Mouse (Mus musculus) heart, adult 2 months (tissue): ENCODE data around the gene Col5a2.

Experiments
- CTCF ChIP-seq: fragments of 200-600 bp; IDR thresholded peaks from 2 replicates; pipeline ENCODE4 v1.8.1; 2022; ENCODE audit warnings: antibody characterized with exemption, mild to moderate bottlenecking, moderate library complexity
- EP300 ChIP-seq: fragments of 200-500 bp; IDR thresholded peaks from 2 replicates; pipeline ENCODE4 v1.6.1; 2011; ENCODE audit warnings: low read depth, low read length, control low read depth; ENCODE audit not compliant: insufficient read depth
- POLR2A ChIP-seq: fragments of 200-500 bp; IDR thresholded peaks from 2 replicates; pipeline ENCODE4 v1.6.1; 2011; ENCODE audit warnings: mild to moderate bottlenecking, low read depth, low read length, control low read depth; ENCODE audit not compliant: insufficient read depth

DNA sequence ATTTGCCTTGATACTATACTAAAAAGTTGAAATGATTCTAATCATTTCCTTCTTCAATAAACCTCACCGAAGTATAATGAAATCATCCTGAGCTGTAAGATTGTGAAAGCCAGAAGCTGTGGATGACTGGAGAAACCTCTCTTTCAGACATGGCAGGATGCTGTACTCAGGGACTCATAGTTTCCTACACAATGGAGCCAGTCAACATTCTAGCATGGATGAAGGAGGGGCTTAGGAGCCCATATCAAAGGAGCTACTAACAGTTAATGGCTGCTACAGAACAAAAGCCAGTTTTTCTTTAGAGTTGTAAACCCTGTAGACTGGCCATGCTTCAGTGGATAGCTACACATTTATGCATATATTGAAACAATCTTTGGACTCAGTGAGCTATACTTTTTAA lies 12.6 kb downstream of the Col5a2 start:
- TF ChIP-seq POLR2A (no peak), CTCF (no peak), EP300 (no peak)
